Mouse (Mus musculus): Measurements from ENCODE around the gene Dcaf8. TPM values are rescaled to one million over a fixed set of nuclear protein-coding genes. Genes with fewer than 3 reads are reported as not detected.

Dcaf8 gene
- polyA plus RNA-seq, 1 experiment from 2014 or later = 77.8 TPM

DNA sequence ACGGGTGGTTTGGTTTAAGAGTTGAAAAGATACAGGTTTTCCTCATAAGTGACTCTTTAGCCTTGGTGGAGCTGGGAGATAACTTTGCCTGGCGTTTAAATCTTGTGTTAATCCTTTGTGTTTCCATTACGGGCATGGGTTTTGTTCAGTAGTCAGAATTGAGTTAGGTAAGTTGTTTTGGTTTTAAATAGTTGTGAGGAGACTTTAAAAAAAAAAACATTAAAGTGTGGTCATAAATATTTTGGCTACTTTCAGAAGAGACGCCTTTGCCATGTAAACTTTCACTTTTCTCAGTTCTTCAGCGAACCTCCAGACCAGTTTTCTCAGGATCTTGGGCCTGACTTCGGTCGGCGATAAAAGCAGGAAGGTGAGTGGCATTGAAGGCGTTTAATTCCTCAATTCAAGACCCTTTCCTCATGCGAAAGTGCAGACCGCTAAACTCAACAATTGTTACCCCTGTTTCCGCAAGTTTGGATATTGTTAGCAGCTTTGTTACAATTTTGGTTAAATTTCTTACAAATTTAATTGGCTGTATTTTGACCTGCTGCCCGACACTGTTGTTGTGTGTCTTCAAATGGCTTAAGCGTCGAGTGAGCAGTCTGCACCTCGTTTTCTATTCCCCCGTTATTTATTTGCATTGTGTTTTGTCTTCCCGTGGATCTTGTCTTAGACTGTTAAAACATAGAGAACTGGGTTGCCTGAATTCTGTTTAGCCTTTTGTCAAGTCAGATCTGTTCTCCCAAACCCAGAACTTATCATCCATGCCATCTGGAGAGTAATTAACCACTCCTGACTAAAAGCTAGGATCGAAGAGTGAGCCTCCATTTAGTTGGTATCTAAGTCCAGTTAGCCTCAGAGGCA lies 1.3 kb downstream of the Dcaf8 start:
- Histone ChIP-seq H3K4me1 (peaks cover 35% of the 10 kb centered on the region), H3K27me3 (replicated peaks) (no peaks in the 10 kb centered on the region), H3K9me3 (replicated peaks) (no peaks in the 10 kb centered on the region), H3K27ac (peak overlapping the region; percentile 95), H3K36me3 (peaks cover 44% of the 10 kb centered on the region), H3K4me3 (peak overlapping the region; percentile 89), H3K4me2 (peak overlapping the region; percentile 71), H3K9ac (peak overlapping the region; percentile 97)
- 6% methylated on average over 19 of the region's 19 CpGs for WGBS (ENCODE audit: insufficient replicate concordance)
- peak; percentile 14; the same call in 1 of the 2 replicates for ATAC-seq

DNA sequence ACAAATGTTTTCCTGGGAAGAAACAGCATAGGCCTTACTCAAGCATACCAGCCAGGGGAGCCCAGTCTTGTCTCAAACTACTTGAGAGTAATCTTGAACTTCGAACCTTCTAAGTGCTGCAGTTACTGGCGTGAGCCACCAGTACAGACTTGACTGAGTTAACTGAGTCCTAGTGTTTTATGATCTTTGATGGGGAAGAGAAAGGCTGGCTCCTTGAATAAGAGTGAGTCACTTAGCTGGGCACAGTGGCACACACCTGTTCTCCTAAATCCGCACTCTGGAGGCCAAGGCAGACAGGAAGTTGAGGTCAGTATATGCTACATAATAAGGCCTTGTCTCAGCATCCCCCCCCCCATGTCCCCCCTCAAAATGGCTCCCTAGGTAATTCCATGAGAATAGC lies 6.7 kb downstream of the Dcaf8 start:
- ATAC-seq = no peak
- H3K9me3 ChIP-seq (replicated peaks) = no peaks in the 10 kb centered on the region
- H3K4me1 ChIP-seq = peaks cover 42% of the 10 kb centered on the region
- no peak overlapping the region for H3K27ac ChIP-seq
- no peaks in the 10 kb centered on the region for H3K27me3 ChIP-seq (replicated peaks)
- H3K9ac ChIP-seq = no peak overlapping the region
- H3K4me3 ChIP-seq = no peak overlapping the region
- H3K4me2 ChIP-seq = no peak overlapping the region
- 88% methylated on average over 3 of the region's 3 CpGs for WGBS (ENCODE audit: insufficient replicate concordance)
- H3K36me3 ChIP-seq = peaks cover 78% of the 10 kb centered on the region

DNA sequence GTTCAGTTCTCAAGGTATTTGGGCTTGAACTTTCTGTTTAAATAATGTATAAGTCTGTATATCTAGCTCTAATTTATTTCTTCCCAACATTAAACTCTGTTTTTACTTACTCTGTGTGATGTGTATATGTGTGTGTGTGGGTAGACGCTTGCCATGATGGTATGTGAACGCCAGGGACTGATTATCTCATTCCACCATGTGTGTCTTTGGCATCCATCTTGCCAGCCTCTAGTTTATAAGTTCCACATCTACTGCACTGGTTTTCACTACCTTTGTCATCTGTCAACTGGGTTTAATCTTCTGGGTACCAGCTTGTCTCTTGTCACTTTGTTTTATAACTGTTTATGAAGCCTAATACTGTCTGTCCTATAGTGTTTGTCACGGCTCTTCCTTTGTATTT lies 7.6 kb downstream of the Dcaf8 start:
- no peak overlapping the region for H3K9ac ChIP-seq
- no peak overlapping the region for H3K4me2 ChIP-seq
- 82% methylated on average over 3 of the region's 3 CpGs for WGBS (ENCODE audit: insufficient replicate concordance)
- peaks cover 38% of the 10 kb centered on the region for H3K4me1 ChIP-seq
- H3K36me3 ChIP-seq = peaks cover 73% of the 10 kb centered on the region
- H3K9me3 ChIP-seq (replicated peaks) = no peaks in the 10 kb centered on the region
- no peak for ATAC-seq
- no peak overlapping the region for H3K4me3 ChIP-seq
- H3K27ac ChIP-seq = no peak overlapping the region
- no peaks in the 10 kb centered on the region for H3K27me3 ChIP-seq (replicated peaks)

DNA sequence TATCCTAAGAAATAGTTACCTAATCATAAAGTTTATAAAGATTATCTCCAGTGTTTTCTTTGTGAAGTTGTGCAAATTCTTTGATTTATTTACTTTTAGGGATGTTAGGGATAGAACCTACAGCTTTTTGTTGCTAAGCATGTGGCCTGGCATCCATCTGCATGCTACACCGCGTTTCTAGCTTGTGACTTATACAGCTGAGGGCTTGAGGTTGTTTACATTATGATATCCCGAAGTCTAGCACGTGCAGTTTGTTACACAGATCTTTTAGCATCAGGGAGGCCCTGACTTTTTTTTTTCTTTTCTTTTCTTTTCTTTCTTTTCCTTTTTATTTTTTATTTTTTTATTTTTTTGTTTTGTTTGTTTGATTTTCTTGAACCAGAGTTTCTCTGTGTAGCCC lies 12.1 kb downstream of the Dcaf8 start:
- WGBS (ENCODE audit: insufficient replicate concordance) = 76% methylated on average over 4 of the region's 4 CpGs
- no peak for ATAC-seq
- Histone ChIP-seq H3K4me2 (no peak overlapping the region), H3K9ac (no peak overlapping the region), H3K4me3 (no peak overlapping the region), H3K9me3 (replicated peaks) (no peaks in the 10 kb centered on the region), H3K4me1 (peaks cover 19% of the 10 kb centered on the region), H3K27me3 (replicated peaks) (no peaks in the 10 kb centered on the region), H3K27ac (no peak overlapping the region), H3K36me3 (peaks cover 50% of the 10 kb centered on the region)

DNA sequence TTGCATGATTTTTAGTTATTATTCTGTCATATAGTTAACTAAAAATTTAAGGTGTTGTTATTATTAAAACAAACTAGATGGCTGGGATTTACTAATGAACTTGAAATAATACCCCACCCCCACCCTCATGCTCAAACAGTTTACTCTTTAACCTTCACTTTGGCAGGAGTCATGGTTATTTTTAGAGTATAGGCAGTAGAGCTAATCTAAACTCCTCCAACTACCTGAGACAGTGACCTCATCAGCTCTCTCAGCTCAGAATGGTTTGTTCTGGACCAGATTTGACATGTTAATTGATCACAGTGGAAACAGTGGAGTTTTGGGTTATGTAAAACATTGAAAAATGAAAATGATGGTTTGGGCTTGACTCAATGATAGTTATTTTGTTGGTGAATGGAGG lies 12.6 kb downstream of the Dcaf8 start:
- Histone ChIP-seq H3K4me2 (no peak overlapping the region), H3K27ac (no peak overlapping the region), H3K27me3 (replicated peaks) (no peaks in the 10 kb centered on the region), H3K9ac (no peak overlapping the region), H3K9me3 (replicated peaks) (no peaks in the 10 kb centered on the region), H3K4me3 (no peak overlapping the region), H3K4me1 (peaks cover 16% of the 10 kb centered on the region), H3K36me3 (peaks cover 51% of the 10 kb centered on the region)
- no peak for ATAC-seq

DNA sequence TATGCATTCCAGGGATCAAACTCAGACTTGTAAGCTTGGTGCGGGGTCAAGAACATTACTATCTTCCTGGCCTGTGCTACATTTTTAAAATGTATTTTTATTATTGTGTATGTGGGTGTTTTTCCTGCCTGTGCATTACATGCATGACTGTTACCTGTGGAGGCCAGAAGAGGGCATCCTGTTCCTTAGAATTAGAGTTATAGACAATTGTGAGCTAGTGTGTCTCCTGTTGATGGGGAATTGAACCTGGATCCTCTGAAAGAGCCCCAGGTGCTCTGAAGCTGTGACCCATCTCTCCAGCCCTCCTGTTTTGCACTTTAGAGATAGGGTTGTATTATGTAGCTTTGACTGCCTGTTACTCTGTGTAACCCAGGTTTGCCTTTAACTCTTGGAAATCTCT lies 14.1 kb downstream of the Dcaf8 start:
- H3K9ac ChIP-seq = no peak overlapping the region
- peaks cover 52% of the 10 kb centered on the region for H3K36me3 ChIP-seq
- H3K4me2 ChIP-seq = no peak overlapping the region
- no peaks in the 10 kb centered on the region for H3K9me3 ChIP-seq (replicated peaks)
- H3K4me1 ChIP-seq = peaks cover 12% of the 10 kb centered on the region
- H3K27me3 ChIP-seq (replicated peaks) = no peaks in the 10 kb centered on the region
- 94% methylated on average over 1 of the region's 1 CpGs for WGBS (ENCODE audit: insufficient replicate concordance)
- ATAC-seq = no peak
- no peak overlapping the region for H3K4me3 ChIP-seq
- no peak overlapping the region for H3K27ac ChIP-seq

DNA sequence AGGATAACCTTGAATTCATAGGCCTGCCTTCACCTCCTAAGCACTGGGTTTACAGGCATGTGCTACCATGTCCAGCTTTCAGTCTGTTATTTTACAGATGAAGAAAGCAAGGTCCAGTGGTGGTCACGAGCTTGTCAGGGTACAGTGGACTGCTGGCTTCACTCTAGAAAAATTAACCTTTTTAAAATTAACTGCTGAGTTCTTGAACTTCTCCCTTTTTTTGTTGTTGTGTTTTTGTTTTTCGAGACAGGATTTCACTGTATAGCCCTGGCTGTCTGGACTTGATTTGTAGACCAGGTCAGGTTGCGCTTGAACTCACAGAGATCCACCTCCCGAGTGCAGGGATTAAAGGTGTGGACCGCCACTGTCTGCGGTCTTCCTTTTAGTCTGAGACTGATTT lies 15.1 kb downstream of the Dcaf8 start:
- H3K9me3 ChIP-seq (replicated peaks) = no peaks in the 10 kb centered on the region
- H3K9ac ChIP-seq = no peak overlapping the region
- H3K36me3 ChIP-seq = peaks cover 58% of the 10 kb centered on the region
- ATAC-seq = no peak
- H3K27me3 ChIP-seq (replicated peaks) = no peaks in the 10 kb centered on the region
- no peak overlapping the region for H3K27ac ChIP-seq
- peaks cover 12% of the 10 kb centered on the region for H3K4me1 ChIP-seq
- WGBS (ENCODE audit: insufficient replicate concordance) = 82% methylated on average over 6 of the region's 6 CpGs
- no peak overlapping the region for H3K4me2 ChIP-seq
- H3K4me3 ChIP-seq = no peak overlapping the region

DNA sequence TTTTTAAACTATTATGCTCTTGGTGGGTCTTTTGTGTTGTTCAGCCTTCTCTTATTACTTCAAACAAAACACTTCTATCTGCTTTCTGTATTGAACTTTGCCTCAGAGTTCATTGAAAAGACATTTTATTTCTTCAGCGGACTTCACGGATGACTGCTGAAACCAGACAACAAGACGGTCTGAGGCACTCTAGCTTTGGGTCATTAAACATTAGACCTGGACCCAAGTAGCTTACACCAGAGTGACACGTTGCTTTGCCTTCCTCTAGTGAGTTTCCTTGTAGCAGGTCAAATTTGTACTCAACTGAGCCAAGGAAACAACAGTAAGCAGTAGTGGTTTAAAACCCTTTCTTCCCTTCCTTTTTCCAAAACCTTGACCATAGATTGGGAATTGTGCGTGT lies 20.0 kb downstream of the Dcaf8 start:
- peaks cover 89% of the 10 kb centered on the region for H3K36me3 ChIP-seq
- H3K27me3 ChIP-seq (replicated peaks) = no peaks in the 10 kb centered on the region
- ATAC-seq = no peak
- H3K4me3 ChIP-seq = no peak overlapping the region
- no peaks in the 10 kb centered on the region for H3K9me3 ChIP-seq (replicated peaks)
- H3K4me1 ChIP-seq = no peaks in the 10 kb centered on the region
- WGBS (ENCODE audit: insufficient replicate concordance) = 84% methylated on average over 5 of the region's 5 CpGs
- H3K9ac ChIP-seq = no peak overlapping the region
- no peak overlapping the region for H3K4me2 ChIP-seq
- H3K27ac ChIP-seq = no peak overlapping the region

DNA sequence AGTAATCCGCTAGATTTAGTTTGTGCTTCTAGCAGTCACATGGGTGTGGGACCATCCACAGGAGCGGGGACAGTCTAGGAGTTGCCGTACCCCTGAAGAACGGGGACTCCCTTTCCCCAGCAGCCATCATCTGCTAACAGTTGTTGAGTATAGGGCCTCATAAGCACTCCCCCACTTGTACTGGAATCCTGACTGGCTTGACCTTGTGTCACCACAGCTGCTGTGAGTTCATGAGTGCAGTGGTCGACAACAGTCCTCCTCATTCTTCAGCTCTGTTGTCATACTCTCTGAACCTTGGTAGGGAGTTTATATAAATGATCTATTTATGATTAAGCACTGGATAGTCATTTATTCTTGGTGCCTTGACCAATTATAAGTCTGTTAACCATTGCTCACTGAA lies 21.9 kb downstream of the Dcaf8 start:
- Histone ChIP-seq H3K9me3 (replicated peaks) (no peaks in the 10 kb centered on the region), H3K27me3 (replicated peaks) (no peaks in the 10 kb centered on the region), H3K4me3 (no peak overlapping the region), H3K27ac (no peak overlapping the region), H3K9ac (no peak overlapping the region), H3K4me1 (no peaks in the 10 kb centered on the region), H3K36me3 (peaks cover 98% of the 10 kb centered on the region), H3K4me2 (no peak overlapping the region)
- ATAC-seq = no peak
- WGBS (ENCODE audit: insufficient replicate concordance) = 88% methylated on average over 5 of the region's 5 CpGs

DNA sequence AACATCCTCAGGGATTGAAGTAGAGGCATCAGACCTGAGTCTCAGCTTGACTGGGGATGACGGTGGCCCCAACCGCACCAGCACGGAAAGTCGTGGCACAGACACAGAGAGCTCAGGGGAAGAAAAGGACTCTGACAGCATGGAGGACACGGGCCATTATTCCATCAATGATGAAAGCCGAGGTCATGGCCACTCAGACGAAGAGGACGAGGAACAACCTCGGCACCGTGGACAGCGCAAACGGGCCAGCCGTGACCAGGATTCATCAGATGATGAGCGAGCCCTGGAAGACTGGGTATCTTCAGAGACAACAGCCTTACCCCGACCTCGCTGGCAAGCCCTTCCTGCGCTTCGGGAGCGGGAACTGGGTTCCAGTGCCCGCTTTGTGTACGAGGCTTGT lies 24.5 kb downstream of the Dcaf8 start:
- 94% methylated on average over 21 of the region's 21 CpGs for WGBS (ENCODE audit: insufficient replicate concordance)
- Histone ChIP-seq H3K27me3 (replicated peaks) (no peaks in the 10 kb centered on the region), H3K4me3 (no peak overlapping the region), H3K9me3 (replicated peaks) (no peaks in the 10 kb centered on the region), H3K36me3 (peaks cover 96% of the 10 kb centered on the region), H3K4me2 (no peak overlapping the region), H3K27ac (no peak overlapping the region), H3K9ac (no peak overlapping the region), H3K4me1 (no peaks in the 10 kb centered on the region)
- ATAC-seq = no peak

DNA sequence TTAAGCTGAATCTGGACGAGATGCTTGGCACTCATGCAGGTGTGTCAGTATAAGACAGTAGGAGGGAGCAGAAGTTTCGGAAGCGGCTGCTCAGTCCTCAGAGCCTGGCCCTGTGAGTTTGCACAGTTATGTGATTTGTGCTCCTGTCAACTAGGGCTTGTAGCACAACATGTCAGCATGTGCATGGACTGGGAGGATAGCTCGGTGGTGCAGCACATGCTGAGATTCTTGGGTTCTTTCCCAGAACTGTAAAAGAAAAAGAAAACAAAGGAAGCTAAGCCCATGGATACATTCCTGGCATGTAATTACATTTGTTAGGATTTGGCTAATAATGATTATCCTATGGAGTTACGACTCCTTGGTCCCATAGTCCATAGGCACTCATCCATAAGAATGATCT lies 25.3 kb downstream of the Dcaf8 start:
- Histone ChIP-seq H3K4me3 (no peak overlapping the region), H3K27ac (no peak overlapping the region), H3K4me2 (no peak overlapping the region), H3K36me3 (peaks cover 96% of the 10 kb centered on the region), H3K4me1 (no peaks in the 10 kb centered on the region), H3K9ac (no peak overlapping the region), H3K9me3 (replicated peaks) (no peaks in the 10 kb centered on the region), H3K27me3 (replicated peaks) (no peaks in the 10 kb centered on the region)
- no peak for ATAC-seq
- 89% methylated on average over 5 of the region's 5 CpGs for WGBS (ENCODE audit: insufficient replicate concordance)

DNA sequence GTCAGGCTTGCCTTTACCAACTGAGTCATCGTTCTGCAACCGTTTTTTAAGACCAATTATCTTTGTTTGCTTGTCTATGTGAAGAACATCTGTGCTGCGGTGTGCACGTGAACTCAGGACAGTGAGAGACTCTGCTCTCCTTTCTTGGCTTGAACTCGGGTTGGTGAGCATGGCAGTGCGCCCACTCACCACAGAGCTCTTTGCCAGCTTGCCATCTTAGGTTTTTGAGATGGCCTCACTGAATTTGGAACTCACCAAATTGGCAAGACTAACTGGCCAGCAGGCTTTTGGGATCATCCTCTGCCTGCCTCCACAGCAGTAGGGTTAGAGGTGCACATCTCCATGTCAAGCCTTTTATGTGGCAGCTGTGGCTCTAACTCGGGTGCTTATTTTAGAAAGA lies 29.9 kb downstream of the Dcaf8 start:
- peaks cover 95% of the 10 kb centered on the region for H3K36me3 ChIP-seq
- H3K27ac ChIP-seq = no peak overlapping the region
- H3K9me3 ChIP-seq (replicated peaks) = no peaks in the 10 kb centered on the region
- H3K4me1 ChIP-seq = no peaks in the 10 kb centered on the region
- H3K27me3 ChIP-seq (replicated peaks) = no peaks in the 10 kb centered on the region
- WGBS (ENCODE audit: insufficient replicate concordance) = 84% methylated on average over 7 of the region's 7 CpGs
- H3K9ac ChIP-seq = no peak overlapping the region
- no peak for ATAC-seq
- no peak overlapping the region for H3K4me2 ChIP-seq
- no peak overlapping the region for H3K4me3 ChIP-seq

DNA sequence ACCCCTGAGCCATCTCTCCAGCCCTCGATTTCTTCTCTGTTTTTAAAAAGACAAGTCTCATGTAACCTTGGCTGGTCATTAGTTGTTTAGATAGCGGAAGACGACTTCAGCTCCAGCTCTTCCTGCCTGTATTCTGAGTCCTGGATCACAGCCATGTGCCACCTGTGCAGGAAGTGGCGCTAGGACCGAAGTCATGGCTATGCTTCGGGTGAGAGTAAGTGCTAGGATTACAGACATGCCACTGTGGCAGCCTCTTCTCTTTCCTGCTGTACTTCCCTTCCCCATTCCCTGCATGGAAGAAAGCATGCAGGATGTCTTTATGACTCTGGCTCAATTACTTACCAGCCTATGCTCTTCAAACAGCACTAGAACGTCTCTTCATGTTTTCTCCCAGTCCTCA lies 31.2 kb downstream of the Dcaf8 start:
- H3K27me3 ChIP-seq (replicated peaks) = no peaks in the 10 kb centered on the region
- no peaks in the 10 kb centered on the region for H3K4me1 ChIP-seq
- H3K4me2 ChIP-seq = no peak overlapping the region
- no peak overlapping the region for H3K9ac ChIP-seq
- H3K27ac ChIP-seq = no peak overlapping the region
- no peaks in the 10 kb centered on the region for H3K9me3 ChIP-seq (replicated peaks)
- no peak overlapping the region for H3K4me3 ChIP-seq
- peaks cover 88% of the 10 kb centered on the region for H3K36me3 ChIP-seq
- ATAC-seq = no peak
- 84% methylated on average over 7 of the region's 7 CpGs for WGBS (ENCODE audit: insufficient replicate concordance)

Measured in liver, embryonic 12.5 days (tissue).